Mouse (Mus musculus): Measurements from ENCODE around the gene Dzank1. TPM values are rescaled to one million over a fixed set of nuclear protein-coding genes. Genes with fewer than 3 reads are reported as not detected.

The Dzank1 gene
- 0.26 and 0.65 TPM in 2 replicates for polyA plus RNA-seq (2012; rRNA removed; ENCODE audit: low replicate concordance)

DNA sequence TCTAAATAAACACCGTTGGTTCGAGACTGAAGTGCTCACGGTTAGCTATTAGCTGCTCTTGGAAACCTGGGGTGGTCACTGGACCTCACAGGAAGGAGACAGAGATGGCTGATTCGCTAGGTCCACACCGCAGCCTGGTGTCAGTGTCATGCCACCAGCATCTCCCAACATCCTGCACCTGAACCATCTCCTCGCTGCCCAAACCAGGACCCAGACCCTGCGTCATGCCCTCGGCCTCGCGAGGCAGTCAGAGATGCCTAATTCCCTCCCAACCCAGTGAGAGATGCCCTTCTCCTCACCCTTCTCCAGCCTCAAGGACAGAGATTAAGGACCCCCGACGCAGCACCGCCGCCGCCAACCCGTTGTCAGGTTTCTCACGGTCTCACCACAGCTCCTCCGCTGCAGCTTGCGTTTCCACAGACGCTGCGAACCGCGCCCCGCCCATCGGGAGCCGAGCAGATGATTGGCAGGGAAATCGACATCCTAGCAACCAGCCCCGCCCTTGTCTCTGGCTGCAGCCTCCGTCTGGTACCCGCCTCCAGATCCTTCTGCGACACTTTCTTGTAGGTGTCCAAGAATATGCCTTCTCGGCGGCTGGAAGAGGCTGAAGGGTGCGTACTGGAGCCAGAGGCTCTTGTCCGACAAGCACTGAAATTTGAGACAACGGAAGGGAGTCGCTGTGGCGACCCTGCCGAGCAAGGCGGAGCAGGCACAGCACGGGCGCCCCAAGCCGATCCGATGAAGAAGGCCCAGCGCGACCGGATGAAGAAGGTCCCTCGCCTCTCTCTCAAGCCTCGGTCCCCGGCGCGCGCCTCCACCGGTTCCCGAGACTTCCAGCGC is at the start of gene Dzank1, which contains the start of gene Polr3f:
Dzank1 (minus strand) TSS at position 434 of the 840 bp plus-strand sequence.
Polr3f (plus strand) TSS at position 738 of the 840 bp plus-strand sequence.

GRCm38 (mm10) chr2:144555820-144556552 is 28.8 kb upstream of the Dzank1 start, which contains the start of gene Sec23b:
TSS of gene Sec23b (plus strand) at chr2:144556229.

DNA sequence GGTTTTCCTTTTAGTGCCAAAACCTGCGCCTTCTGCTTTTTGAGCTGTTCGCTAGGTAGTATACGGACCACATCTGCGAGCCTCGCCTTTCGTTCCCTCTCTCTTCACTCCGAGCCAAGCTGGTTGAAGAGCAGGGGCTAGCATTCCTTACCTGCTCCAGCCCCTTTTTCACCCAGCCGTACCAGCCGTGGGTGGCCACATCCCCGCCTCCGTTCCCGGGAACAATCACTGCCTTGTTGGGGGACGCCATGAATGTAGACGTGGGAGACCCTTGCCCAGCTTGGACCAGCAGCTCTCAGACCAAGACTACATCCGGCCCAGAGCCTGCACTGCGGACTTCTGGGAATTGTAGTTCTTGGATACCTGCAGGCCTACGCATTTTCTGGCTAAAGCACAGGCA is 23.3 kb upstream of the Dzank1 start, which contains the start of gene Rbbp9:
Rbbp9 (minus strand) TSS at position 341 of the 400 bp plus-strand sequence.

Other genes with a start within 250 kb of the Dzank1 start
- 1.0 and 1.4 TPM in 2 replicates for gene Ovol2, start 195.3 kb downstream of the Dzank1 start, polyA plus RNA-seq (2012; rRNA removed; ENCODE audit: low replicate concordance)
- gene Kat14, start 158.4 kb downstream of the Dzank1 start, polyA plus RNA-seq (2012; rRNA removed; ENCODE audit: low replicate concordance): 18.7 and 31.5 TPM in 2 replicates
- not detected in 2 replicates for gene Pet117, start 158.4 kb downstream of the Dzank1 start, polyA plus RNA-seq (2012; rRNA removed; ENCODE audit: low replicate concordance)
- gene Polr3f, start 304 bp upstream of the Dzank1 start, polyA plus RNA-seq (2012; rRNA removed; ENCODE audit: low replicate concordance): 3.8 and 7.9 TPM in 2 replicates
- gene Rbbp9, start 23.5 kb upstream of the Dzank1 start, polyA plus RNA-seq (2012; rRNA removed; ENCODE audit: low replicate concordance): 6.4 and 13.8 TPM in 2 replicates
- gene Sec23b, start 28.8 kb upstream of the Dzank1 start, polyA plus RNA-seq (2012; rRNA removed; ENCODE audit: low replicate concordance): 26.5 and 44.2 TPM in 2 replicates
- 0.69 and 8.1 TPM in 2 replicates for gene Smim26, start 66.6 kb upstream of the Dzank1 start, polyA plus RNA-seq (2012; rRNA removed; ENCODE audit: low replicate concordance)
- 7.1 and 14.4 TPM in 2 replicates for gene Dtd1, start 72.5 kb upstream of the Dzank1 start, polyA plus RNA-seq (2012; rRNA removed; ENCODE audit: low replicate concordance)

Data from mammary gland, adult 2 months (tissue).